Mouse (Mus musculus): ENCODE measurements at regions not wholly inside any gene's neighbourhood (a gene's known extent, or its start where the extent isn't known, plus 50 kb on each side); places are given as distances from the start of the nearest gene placed in this dataset.

GRCm38 (mm10) chr6:17209792-17210191, 71.2 kb upstream of the Cav2 start:
- Histone ChIP-seq H3K27me3 (replicated peaks) (no peaks in the 10 kb centered on the region), H3K36me3 (replicated peaks in 1 of 2; ENCODE audit: control insufficient read depth in 1 of 2, insufficient read depth in 1 of 2, low read length in 1 of 2) (no peaks in the 10 kb centered on the region), H3K4me3 (replicated peaks in 1 of 3; ENCODE audit: low read depth in 2 of 3, low read length in 2 of 3, poor library complexity in 1 of 3) (no peak overlapping the region), H3K27ac (ENCODE audit: insufficient read depth, low read depth) (no peak overlapping the region), H3K4me2 (ENCODE audit: insufficient read depth, low read depth, poor library complexity, severe bottlenecking) (no peak overlapping the region), H3K9ac (ENCODE audit: insufficient read depth, low read depth) (no peak overlapping the region), H3K9me3 (replicated peaks; ENCODE audit: low read length) (no peaks in the 10 kb centered on the region), H3K4me1 (ENCODE audit: control insufficient read depth in 1 of 2, insufficient read depth in 2 of 2) (peaks cover 2 to 10% of the 10 kb centered on the region in 2 experiments; a peak in 3 of 4 replicates), H3K79me2 (replicated peaks; ENCODE audit: control insufficient read depth, extremely low read depth, insufficient read depth, poor library complexity, severe bottlenecking) (no peaks in the 10 kb centered on the region)
- peak; percentile 40 for DNase-seq (ENCODE audit: extremely low read depth)
- dilution Hi-C loops (cut with MboI; ENCODE audit: extremely low pct_ligation_motif_present, extremely low pct_unique_long_range_greater_than_20kb, low sequenced_read_pairs) (no loop called here), in situ Hi-C loops (cut with MboI; ENCODE audit: low pct_ligation_motif_present, low pct_unique_long_range_greater_than_20kb, low sequenced_read_pairs) (no loop called here)
- peak; percentile 73 for TF ChIP-seq EP300 (IDR thresholded peaks at IDR 0.05; ENCODE audit: low read length)
- TF ChIP-seq BHLHE40 (IDR thresholded peaks at IDR 0.05; ENCODE audit: low read depth, low read length) = peak; percentile 46; the same call in 1 of the 2 replicates
- 0 out of 2 replicates have a peak, but pooled peaks have one; percentile 28 for TF ChIP-seq SIN3A (IDR thresholded peaks at IDR 0.05; ENCODE audit: low read length)
- no peak for TF ChIP-seq MYC (IDR thresholded peaks at IDR 0.05; ENCODE audit: low read depth, low read length)
- peak; percentile 59 for TF ChIP-seq MAFK (IDR thresholded peaks at IDR 0.05; ENCODE audit: insufficient replicate concordance, low read length)

DNA sequence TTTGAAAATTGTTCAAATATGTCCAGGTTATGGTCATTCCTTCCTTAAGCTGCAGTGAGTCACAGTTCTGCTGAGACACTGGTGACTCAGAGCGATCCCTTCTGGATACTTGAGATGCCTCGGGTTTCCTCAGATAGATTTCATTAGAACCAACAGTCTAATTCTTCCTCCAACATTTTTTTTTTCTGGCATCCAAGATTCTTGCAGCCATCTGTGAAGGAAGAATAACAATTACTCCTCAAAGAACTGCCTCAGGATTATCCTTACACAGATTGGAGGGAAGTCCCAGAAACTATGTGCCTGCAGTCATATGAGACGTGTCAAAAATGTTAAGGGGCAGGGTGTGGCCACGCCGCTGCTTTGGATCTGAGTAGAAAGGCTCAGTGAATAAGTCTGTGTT, 69.6 kb upstream of the Cav2 start:
- Histone ChIP-seq H3K9me3 (replicated peaks; ENCODE audit: low read length) (no peaks in the 10 kb centered on the region), H3K36me3 (replicated peaks in 1 of 2; ENCODE audit: control insufficient read depth in 1 of 2, insufficient read depth in 1 of 2, low read length in 1 of 2) (no peaks in the 10 kb centered on the region), H3K79me2 (replicated peaks; ENCODE audit: control insufficient read depth, extremely low read depth, insufficient read depth, poor library complexity, severe bottlenecking) (no peaks in the 10 kb centered on the region), H3K4me3 (replicated peaks in 1 of 3; ENCODE audit: low read depth in 2 of 3, low read length in 2 of 3, poor library complexity in 1 of 3) (no peak overlapping the region), H3K27me3 (replicated peaks) (no peaks in the 10 kb centered on the region), H3K9ac (ENCODE audit: insufficient read depth, low read depth) (no peak overlapping the region), H3K27ac (ENCODE audit: insufficient read depth, low read depth) (no peak overlapping the region), H3K4me1 (ENCODE audit: control insufficient read depth in 1 of 2, insufficient read depth in 2 of 2) (peaks cover 2 to 10% of the 10 kb centered on the region in 2 experiments; a peak in 3 of 4 replicates), H3K4me2 (ENCODE audit: insufficient read depth, low read depth, poor library complexity, severe bottlenecking) (no peak overlapping the region)
- in situ Hi-C loops (cut with MboI; ENCODE audit: low pct_ligation_motif_present, low pct_unique_long_range_greater_than_20kb, low sequenced_read_pairs) = no loop called here
- dilution Hi-C loops (cut with MboI; ENCODE audit: extremely low pct_ligation_motif_present, extremely low pct_unique_long_range_greater_than_20kb, low sequenced_read_pairs) = no loop called here
- TF ChIP-seq JUN (IDR thresholded peaks at IDR 0.05; ENCODE audit: insufficient read depth, low read depth, low read length) (no peak), JUND (conservative IDR thresholded peaks at IDR 0.05; ENCODE audit: low read depth, low read length) (no peak), TCF12 (IDR thresholded peaks at IDR 0.05; ENCODE audit: low read depth, low read length) (no peak), ZKSCAN1 (IDR thresholded peaks at IDR 0.05; ENCODE audit: borderline replicate concordance, low read depth, low read length) (no peak), MYC (IDR thresholded peaks at IDR 0.05; ENCODE audit: low read depth, low read length) (no peak), CTCF (conservative IDR thresholded peaks at IDR 0.05 in 1 of 2, IDR thresholded peaks at IDR 0.05 in 1 of 2; ENCODE audit: low read depth in 2 of 2, low read length in 2 of 2) (no peak), NELFE (IDR thresholded peaks at IDR 0.05; ENCODE audit: low read depth, low read length) (no peak)
- no peak for DNase-seq (ENCODE audit: extremely low read depth)

DNA sequence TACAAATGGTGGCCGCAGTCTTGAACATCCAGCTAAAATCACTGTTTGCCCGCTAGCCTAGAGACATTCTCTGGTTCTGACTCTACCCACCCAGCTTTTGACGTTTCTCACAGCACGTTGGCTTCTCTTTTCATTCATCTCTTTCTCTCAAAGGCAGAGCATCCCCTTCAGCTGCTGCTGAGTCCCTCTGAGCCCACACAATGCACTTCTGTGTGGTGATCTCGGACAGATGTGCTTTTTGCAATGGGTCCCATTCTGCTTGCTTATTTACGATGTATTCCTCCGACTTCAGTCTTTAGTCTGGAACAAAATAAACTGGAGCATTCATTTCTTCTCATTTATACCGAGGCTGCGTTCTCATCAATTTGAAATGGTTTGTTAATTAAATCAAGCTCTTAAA, 66.2 kb upstream of the Cav2 start:
- H3K36me3 ChIP-seq (replicated peaks in 1 of 2; ENCODE audit: control insufficient read depth in 1 of 2, insufficient read depth in 1 of 2, low read length in 1 of 2) = no peaks in the 10 kb centered on the region
- H3K4me1 ChIP-seq (ENCODE audit: control insufficient read depth in 1 of 2, insufficient read depth in 2 of 2) = peaks cover 2 to 8% of the 10 kb centered on the region in 2 experiments; a peak in 3 of 4 replicates
- no peak overlapping the region for H3K9ac ChIP-seq (ENCODE audit: insufficient read depth, low read depth)
- dilution Hi-C loops (cut with MboI; ENCODE audit: extremely low pct_ligation_motif_present, extremely low pct_unique_long_range_greater_than_20kb, low sequenced_read_pairs) = no loop called here
- H3K4me3 ChIP-seq (replicated peaks in 1 of 3; ENCODE audit: low read depth in 2 of 3, low read length in 2 of 3, poor library complexity in 1 of 3) = no peak overlapping the region
- TF ChIP-seq E2F4 (IDR thresholded peaks at IDR 0.05; ENCODE audit: insufficient replicate concordance, low read depth, low read length) (no peak), NELFE (IDR thresholded peaks at IDR 0.05; ENCODE audit: low read depth, low read length) (no peak), ETS1 (conservative IDR thresholded peaks at IDR 0.05; ENCODE audit: low read depth, low read length) (no peak), RAD21 (IDR thresholded peaks at IDR 0.05; ENCODE audit: low read depth, low read length) (no peak), TCF12 (IDR thresholded peaks at IDR 0.05; ENCODE audit: low read depth, low read length) (no peak), JUND (conservative IDR thresholded peaks at IDR 0.05; ENCODE audit: low read depth, low read length) (no peak), USF1 (IDR thresholded peaks at IDR 0.05; ENCODE audit: low read depth, low read length) (no peak)
- H3K4me2 ChIP-seq (ENCODE audit: insufficient read depth, low read depth, poor library complexity, severe bottlenecking) = no peak overlapping the region
- no peaks in the 10 kb centered on the region for H3K27me3 ChIP-seq (replicated peaks)
- H3K79me2 ChIP-seq (replicated peaks; ENCODE audit: control insufficient read depth, extremely low read depth, insufficient read depth, poor library complexity, severe bottlenecking) = no peaks in the 10 kb centered on the region
- in situ Hi-C loops (cut with MboI; ENCODE audit: low pct_ligation_motif_present, low pct_unique_long_range_greater_than_20kb, low sequenced_read_pairs) = no loop called here
- no peaks in the 10 kb centered on the region for H3K9me3 ChIP-seq (replicated peaks; ENCODE audit: low read length)
- no peak for DNase-seq (ENCODE audit: extremely low read depth)
- H3K27ac ChIP-seq (ENCODE audit: insufficient read depth, low read depth) = no peak overlapping the region

All from CH12.LX (cell line).